Mouse (Mus musculus): Measurements from ENCODE around the gene Olfr447.

Olfr447 gene

GRCm38 (mm10) chr6:42908578-42908977 lies at the start of gene Olfr447:
Gene Olfr447 (plus strand): TSS chr6:42908878.
- DNase-seq (ENCODE audit: low read depth) = no peak

- peak; percentile 30 for DNase-seq (ENCODE audit: low read depth)
These were observed 48.4 kb upstream of the Olfr447 start for GRCm38 (mm10) chr6:42860222-42860819.

DNA sequence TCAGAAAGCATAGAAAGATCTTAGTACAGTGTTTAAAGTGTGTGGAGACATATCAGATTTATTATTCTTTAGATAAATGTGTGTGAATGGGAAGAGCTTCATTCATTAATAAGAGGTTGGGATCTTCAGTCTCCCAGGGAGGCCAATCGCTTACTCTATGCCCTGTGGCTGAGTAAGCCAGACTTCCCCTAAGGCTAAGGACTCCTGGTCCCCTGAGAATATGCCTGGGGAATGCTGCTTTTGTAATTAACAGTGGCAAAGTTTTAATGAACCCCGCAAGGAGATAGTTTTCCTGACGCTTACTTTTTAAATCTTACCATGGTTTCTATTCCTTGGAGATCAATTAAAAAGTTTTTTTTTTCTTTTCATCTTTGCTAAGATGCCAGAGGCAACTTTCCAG lies 39.0 kb upstream of the Olfr447 start:
- no peak for DNase-seq (ENCODE audit: low read depth)

DNA sequence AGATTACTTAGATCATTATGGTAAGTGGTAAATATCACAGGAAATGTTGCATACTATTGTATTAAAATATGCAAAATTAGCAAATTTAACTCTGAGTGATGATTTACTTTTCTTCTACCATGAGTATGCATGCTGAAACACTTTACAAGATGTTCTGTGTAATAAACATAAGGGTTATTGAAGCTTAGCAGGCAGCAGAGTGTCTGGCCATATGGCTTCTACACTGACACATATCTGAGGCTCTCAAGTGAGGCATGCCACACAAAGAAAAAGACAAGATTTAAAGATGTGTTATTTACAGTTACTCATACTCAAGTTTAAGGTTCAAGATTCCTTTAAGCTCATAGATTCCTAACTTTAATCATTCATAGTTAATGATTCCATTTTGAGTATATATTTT lies 32.4 kb upstream of the Olfr447 start:
- no peak for DNase-seq (ENCODE audit: low read depth)

DNA sequence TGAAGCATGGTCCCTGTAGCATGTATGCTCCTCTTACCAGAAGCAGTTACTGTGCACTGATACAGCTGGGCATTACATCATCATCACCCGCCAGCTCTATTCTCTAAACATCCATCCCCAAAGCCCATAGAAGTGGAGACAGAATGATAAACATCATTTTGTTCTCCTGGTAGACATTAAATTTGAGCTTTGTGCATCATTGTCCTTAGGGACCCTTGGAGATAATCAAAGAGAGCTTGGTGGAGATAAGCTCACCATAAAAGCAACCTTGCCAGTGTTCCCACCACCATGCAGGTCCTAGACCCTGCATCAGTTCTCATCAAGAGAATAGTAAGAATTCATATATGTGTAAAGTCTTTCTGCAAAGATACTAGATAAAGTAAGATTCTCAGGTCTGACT lies 18.5 kb upstream of the Olfr447 start, which contains the start of gene Olfr448:
Gene Olfr448 (plus strand): TSS at position 301 of the 400 bp plus-strand sequence.
- DNase-seq (ENCODE audit: low read depth) = no peak

DNA sequence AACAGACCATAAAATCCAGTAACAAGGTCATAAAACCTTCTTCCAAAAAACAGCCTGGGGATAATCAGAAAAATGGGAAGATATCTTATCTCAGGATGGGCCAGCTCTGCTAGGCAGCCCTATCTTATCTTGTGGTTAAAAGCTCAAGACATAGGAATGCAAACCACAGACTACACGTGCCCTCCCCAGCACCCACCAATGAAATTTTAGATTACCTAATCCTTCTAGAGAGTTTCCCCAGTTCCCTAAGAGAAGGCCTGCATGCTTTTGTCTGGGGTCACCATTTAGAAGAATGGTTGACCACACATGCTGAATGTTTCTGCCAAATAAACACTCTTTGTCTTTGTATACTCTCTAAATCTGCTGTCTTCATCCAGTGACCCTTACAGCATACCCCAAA lies 8.3 kb upstream of the Olfr447 start:
- no peak for DNase-seq (ENCODE audit: low read depth)

- DNase-seq (ENCODE audit: low read depth) = no peak
These were observed 12.4 kb downstream of the Olfr447 start, which contains the start of gene Olfr446 for GRCm38 (mm10) chr6:42921077-42921476. Gene Olfr446 (plus strand): TSS chr6:42921377.

DNA sequence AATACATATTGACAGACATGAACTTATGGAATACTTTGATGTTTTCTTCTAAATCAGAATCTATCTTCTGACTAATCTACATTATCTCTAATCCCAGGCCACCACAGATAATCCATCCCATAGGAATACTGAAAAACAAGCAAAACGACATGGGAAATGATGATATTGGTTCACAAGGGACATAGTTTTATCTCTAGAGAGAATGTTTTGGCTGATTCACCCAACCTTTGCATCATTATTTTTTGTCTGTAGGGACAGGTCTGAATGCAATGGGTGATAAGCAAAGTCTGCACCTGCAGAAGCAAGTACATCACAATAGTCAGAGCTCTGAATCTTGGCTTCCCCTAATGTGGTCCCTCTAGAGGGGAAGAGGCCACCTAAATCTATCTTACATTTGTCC lies 40.1 kb downstream of the Olfr447 start, which contains the start of gene Olfr444:
Gene Olfr444 (plus strand): TSS at position 301 of the 400 bp plus-strand sequence.
- DNase-seq (ENCODE audit: low read depth) = no peak

Data from c-Kit-positive CD71-positive TER-119-negative erythroid progenitor cells, embryonic 14.5 days (primary cell).